Mouse (Mus musculus) urinary bladder, postnatal 14 days (tissue): ENCODE results near the gene Arhgap20.

ENCODE experiments used
- DNase-seq: peaks from one replicate; pipeline ENCODE4 v3.0.0; 2021; ENCODE audit warnings: low spot score

Gene Arhgap20

GRCm38 (mm10) chr9:51764921-51765416 lies at the start of gene Arhgap20:
Arhgap20 (plus strand) TSS chr9:51765337.
- DNase-seq = peak; percentile 81

GRCm38 (mm10) chr9:51718793-51719192 lies 46.3 kb upstream of the Arhgap20 start:
- no peak for DNase-seq

- DNase-seq = peak; percentile 89
Observed at GRCm38 (mm10) chr9:51727960-51728359, 37.2 kb upstream of the Arhgap20 start.

GRCm38 (mm10) chr9:51735180-51736034 lies 29.7 kb upstream of the Arhgap20 start:
- DNase-seq = no peak

- DNase-seq = no peak
Observed at GRCm38 (mm10) chr9:51736750-51737368, 28.3 kb upstream of the Arhgap20 start.

GRCm38 (mm10) chr9:51738349-51738748 lies 26.8 kb upstream of the Arhgap20 start:
- DNase-seq = no peak

- no peak for DNase-seq
Observed at GRCm38 (mm10) chr9:51739826-51740225, 25.3 kb upstream of the Arhgap20 start.

GRCm38 (mm10) chr9:51750144-51750543 lies 15.0 kb upstream of the Arhgap20 start:
- DNase-seq = no peak

- DNase-seq = no peak
Observed at GRCm38 (mm10) chr9:51761003-51761402, 4.1 kb upstream of the Arhgap20 start.

GRCm38 (mm10) chr9:51764041-51764875 lies 879 bp upstream of the Arhgap20 start:
- peak; percentile 18 for DNase-seq

GRCm38 (mm10) chr9:51765417-51766174 lies 459 bp downstream of the Arhgap20 start:
- peak; percentile 11 for DNase-seq

- no peak for DNase-seq
Observed at GRCm38 (mm10) chr9:51766175-51767062, 1.3 kb downstream of the Arhgap20 start.

- no peak for DNase-seq
Observed at GRCm38 (mm10) chr9:51774201-51774600, 9.1 kb downstream of the Arhgap20 start.

- DNase-seq = no peak
Observed at GRCm38 (mm10) chr9:51776459-51776858, 11.3 kb downstream of the Arhgap20 start.

GRCm38 (mm10) chr9:51777180-51777579 lies 12.0 kb downstream of the Arhgap20 start:
- no peak for DNase-seq

- no peak for DNase-seq
Observed at GRCm38 (mm10) chr9:51779232-51779631, 14.1 kb downstream of the Arhgap20 start.

GRCm38 (mm10) chr9:51781092-51781491 lies 16.0 kb downstream of the Arhgap20 start:
- no peak for DNase-seq

- DNase-seq = no peak
Observed at GRCm38 (mm10) chr9:51787380-51787779, 22.2 kb downstream of the Arhgap20 start.

- DNase-seq = no peak
Observed at GRCm38 (mm10) chr9:51788466-51788865, 23.3 kb downstream of the Arhgap20 start.

- peak; percentile 41 for DNase-seq
Observed at GRCm38 (mm10) chr9:51795206-51795605, 30.1 kb downstream of the Arhgap20 start.
